Mouse (Mus musculus) brain, embryonic 14.5 days (tissue): ENCODE data around the gene Treml1.

ENCODE experiments used
- CTCF ChIP-seq: fragments of 200-500 bp; IDR thresholded peaks from 2 replicates; pipeline ENCODE4 v1.5.1; 2012; ENCODE audit warnings: inconsistent platforms, mild to moderate bottlenecking, moderate library complexity, borderline replicate concordance; ENCODE audit not compliant: insufficient read depth, insufficient read length; ENCODE audit errors: extremely low read depth
- POLR2A ChIP-seq: fragments of 200-500 bp; IDR thresholded peaks from 2 replicates; pipeline ENCODE4 v1.6.1; 2012; ENCODE audit warnings: mild to moderate bottlenecking, inconsistent platforms, borderline replicate concordance; ENCODE audit not compliant: poor library complexity, insufficient read depth, insufficient read length, severe bottlenecking; ENCODE audit errors: extremely low read depth

- TF ChIP-seq CTCF, result no peak
- TF ChIP-seq POLR2A, result no peak
Measured at GRCm38 (mm10) chr17:48389442-48389841, 29.7 kb downstream of the Treml1 start.
